Mouse (Mus musculus) layer of hippocampus, adult 9-11 months (tissue): ENCODE data around the gene Tmpo.
A peak's percentile ranks its signal among the peaks of the same experiment; 100 is the strongest.

ENCODE experiments used
- DNase-seq: peaks from one replicate; pipeline ENCODE4 v3.0.0; 2022

Gene Tmpo

GRCm38 (mm10) chr10:91180761-91181460, at the start of gene Tmpo:
TSS of gene Tmpo (minus strand) at chr10:91181315.
- no peak for DNase-seq

- no peak for DNase-seq
Observed at GRCm38 (mm10) chr10:91230400-91230799, 49.3 kb upstream of the Tmpo start.

DNA sequence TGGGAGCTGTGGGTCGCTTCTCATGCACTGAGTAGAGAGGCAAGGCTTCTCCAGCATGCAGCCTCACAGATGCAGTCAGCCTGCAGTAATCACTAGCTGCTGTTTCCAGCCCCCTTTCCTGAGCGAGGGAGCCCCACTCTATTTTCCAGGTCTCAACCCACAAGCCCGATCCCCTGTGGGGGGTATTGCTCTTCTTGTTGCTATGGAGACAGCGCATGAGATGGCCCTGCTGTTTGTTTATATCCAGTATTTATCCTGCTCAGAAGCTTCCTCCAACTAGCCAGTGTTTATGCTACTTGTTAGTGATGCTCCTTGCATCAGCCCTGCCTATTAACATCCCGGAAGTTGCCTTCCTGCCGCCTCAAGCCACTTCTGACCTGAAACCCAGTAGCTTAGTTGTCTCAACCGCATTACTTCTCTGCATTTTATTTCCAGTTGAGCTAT, 48.4 kb upstream of the Tmpo start:
- no peak for DNase-seq

DNA sequence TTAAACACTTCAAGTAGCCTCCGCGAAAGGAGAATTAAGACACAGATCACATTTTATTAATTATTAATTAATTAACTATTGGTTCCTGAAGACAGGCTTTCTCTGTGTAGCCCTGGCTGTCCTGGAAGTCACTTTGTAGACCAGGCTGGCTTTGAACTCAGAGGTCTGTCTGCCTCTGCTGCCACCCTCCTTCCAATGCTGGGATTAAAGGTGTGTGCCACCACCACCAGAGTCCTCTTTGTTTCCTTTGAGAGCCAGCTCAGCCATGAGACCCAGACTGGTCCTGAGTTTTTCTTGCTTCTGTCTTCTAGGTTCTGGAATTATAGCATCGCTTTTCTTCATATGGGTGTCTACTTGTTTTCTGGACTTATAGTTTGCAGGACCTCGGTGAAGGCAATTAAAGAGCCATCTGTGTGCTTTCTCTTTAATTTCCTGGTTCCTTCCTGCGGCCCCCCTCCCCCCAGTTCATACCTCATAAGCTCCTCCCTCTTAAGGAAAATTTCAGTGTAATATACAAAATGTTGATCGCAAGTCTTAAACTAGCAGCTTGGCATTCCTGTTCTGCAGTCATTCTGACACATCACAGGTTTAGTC, 47.9 kb upstream of the Tmpo start:
- DNase-seq, result no peak

DNA sequence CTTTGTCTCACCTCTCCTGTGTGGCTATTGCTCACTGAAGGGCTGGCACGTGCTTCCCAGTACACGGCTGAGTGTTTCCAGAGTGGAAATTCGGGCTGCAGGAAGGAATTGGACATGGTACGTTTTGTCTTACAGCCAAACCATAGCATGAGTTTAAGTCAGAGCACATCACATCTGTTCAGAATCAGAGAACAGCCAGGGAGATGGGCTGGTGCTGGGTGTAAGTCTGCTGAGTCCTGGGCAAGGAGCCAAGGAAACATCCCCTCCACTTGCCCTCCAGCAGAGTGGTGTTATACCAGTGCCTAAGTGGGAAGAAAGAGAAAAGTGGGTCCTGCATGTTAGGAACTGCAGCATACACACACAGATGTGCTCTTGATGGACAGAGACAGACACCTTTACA, 45.9 kb upstream of the Tmpo start:
- no peak for DNase-seq

DNA sequence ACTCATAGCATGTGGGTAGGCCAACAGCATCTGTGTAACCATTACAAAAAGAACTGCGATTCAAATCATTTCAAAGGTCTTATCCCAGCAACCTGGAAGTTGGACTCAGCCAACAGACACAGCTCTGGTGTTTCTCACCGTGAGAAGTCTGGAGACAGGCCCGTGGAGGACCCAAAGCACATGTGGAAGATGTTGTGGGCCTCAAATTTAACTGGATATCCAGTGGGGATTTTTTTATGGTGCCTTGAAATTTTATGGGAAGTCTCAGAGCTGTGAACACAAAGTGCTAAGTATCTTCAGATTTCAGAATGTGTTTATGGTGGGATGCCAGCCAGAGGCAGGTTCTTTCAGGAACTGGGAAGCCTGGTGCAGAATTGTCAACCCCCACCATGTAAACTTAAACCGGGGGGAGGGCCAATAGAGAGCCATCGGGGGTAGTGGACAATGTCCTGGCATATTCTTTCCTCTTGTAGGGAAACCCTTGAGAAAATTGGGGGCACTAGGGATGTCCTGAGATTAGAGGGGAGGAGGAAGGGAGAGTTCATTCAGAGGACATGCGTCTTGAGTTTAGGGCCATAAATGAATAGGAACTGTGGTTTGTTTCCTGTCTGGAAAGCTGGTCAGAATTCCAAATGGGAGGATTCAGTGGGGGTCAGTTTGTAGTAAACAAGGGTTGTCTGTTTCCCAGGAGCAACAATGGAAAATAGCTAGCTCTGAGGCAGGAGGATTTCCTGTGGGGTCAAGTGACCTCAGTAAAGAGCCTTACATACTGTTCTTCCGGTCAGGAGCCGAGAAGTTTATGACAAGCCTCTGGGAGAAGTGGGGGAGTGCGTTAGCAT, 41.5 kb upstream of the Tmpo start:
- DNase-seq, result no peak

- no peak for DNase-seq
Observed at GRCm38 (mm10) chr10:91208899-91209667, 28.0 kb upstream of the Tmpo start.

- no peak for DNase-seq
Observed at GRCm38 (mm10) chr10:91208461-91208860, 27.3 kb upstream of the Tmpo start.

GRCm38 (mm10) chr10:91207275-91207674, 26.2 kb upstream of the Tmpo start:
- no peak for DNase-seq

- DNase-seq, result no peak
Observed at GRCm38 (mm10) chr10:91205632-91206031, 24.5 kb upstream of the Tmpo start.

DNA sequence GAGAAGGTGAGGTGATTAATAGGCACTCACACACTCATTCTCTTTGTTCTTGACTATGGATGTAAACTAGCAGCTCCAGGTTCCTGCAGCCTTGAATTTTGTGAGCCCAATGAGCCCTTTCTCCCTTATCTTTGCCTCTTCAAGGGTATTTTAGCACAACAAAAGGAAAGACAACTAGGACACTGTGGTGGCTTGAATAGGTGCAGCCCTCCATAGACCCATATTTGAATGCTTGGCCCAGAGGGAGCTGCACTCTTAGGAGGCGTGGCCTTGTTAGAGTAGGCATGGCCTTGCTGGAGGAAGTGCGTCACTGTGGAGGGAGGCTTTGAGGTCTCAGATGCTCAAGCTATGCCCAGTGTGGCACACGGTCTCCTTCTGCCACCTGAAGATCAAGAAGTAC, 19.5 kb upstream of the Tmpo start:
- DNase-seq, result no peak

DNA sequence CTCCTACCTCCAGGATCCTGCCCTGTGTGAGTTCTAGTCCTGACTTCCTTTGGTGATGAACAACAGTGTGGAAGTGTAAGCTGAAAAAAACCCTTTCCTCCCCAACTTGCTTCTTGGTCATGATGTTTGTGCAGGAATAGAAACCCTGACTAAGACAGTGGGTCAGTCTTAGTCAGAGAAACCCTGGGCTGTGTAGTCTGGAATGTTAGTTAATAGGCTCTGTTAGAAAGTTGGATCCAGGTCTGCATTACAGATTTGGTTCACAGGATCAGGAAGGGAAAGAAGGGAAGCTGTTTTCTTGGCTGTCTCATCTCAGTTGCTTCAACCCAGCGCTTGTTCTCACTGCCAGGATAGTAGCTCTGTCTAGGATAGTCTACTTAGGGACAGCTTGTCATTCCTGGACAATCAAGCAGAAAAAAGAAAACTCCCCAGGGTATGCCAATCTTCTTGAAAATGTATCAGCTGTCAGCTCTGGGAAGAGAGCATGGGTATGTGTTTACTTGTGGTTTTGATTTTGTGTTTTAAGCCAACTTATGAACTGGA, 18.2 kb upstream of the Tmpo start:
- no peak for DNase-seq

DNA sequence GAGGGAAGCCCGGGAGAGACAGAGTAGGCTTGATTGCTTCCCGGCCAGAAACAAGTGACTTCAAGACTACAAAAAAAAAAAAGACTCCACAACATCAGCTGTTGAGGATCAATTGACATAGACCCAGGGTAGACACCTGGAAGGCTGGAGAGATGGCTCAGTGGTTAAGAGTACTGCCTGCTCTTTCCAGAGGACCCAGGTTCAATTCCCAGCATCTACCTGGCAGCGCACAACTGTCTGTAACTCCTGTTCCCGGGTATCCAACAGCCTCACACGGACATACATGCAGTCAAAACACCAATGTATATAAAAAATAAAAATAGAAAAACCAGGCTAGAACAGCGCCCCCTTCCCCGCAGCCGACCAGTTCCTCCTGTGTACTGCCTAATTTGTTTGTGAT, 16.6 kb upstream of the Tmpo start:
- DNase-seq, result no peak

DNA sequence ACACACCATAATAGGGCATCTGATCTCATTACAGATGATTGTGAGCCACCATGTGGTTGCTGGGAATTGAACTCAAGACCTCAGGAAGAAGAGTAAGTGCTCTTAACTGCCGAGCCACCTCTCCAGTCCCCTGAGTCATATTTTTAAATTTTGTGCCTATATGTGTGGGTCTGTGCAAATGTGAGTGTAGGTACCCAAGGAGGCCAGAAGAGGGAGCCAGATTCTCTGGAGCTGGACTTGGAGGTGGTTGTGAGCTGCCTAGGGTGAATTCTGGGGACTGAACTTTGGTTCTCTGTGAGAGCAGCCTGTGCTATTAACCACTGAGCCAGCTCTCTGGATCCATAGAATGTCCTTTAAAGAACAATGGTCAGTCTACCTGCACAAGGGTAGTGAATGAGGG, 15.7 kb upstream of the Tmpo start:
- no peak for DNase-seq

DNA sequence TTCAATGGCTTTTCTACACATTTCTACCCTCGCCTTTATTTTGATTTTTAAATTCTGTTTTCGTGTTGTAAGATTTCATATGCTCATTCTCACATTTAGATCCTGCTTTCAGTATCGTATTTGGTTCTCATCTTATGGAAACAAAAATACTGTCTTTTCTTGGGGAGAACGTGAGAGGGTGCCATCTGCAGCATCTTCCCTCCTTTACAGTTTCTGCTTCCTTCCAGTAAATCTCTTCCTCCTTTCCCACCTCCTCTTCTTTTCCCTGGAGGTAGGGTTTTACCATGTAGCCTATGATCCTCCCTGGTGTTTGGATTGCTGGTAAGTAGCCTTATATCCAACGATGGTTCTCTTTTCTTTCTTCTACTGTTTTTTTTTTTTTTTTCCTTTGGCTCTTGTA, 14.6 kb upstream of the Tmpo start:
- no peak for DNase-seq

GRCm38 (mm10) chr10:91195091-91195490, 14.0 kb upstream of the Tmpo start:
- DNase-seq, result no peak

- peak; percentile 88 for DNase-seq
Observed at GRCm38 (mm10) chr10:91191851-91192250, 10.7 kb upstream of the Tmpo start.

GRCm38 (mm10) chr10:91189476-91189875, 8.4 kb upstream of the Tmpo start:
- DNase-seq, result no peak

DNA sequence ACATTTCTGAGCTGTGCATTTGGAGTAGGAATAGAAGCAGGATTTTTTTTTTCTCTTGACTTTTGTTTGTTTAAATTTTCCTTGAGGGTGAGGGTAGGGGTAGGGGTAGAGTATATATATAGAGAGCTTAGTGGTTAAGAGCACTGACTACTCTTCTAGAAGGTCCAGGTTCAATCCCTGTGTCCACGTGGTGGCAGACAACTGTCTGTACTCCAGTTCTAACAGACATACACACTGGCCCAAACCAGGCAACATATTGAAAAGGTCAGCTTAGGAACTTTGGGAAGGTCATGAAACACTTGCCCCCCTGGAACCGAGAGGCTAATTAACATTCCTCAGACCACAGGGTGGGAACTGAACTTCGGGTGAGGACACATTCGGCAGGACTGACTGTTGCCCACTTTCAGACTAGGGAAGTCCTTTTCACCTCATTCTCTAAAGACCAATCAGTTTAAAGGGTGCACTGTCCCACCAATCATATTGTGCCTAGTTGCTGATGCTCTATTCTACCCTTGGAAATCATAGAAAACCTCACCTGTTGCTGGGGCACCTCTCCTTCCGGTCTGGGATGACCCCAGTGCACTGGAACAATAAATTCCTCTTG, 7.7 kb upstream of the Tmpo start:
- DNase-seq, result no peak

GRCm38 (mm10) chr10:91187872-91188271, 6.8 kb upstream of the Tmpo start:
- DNase-seq, result peak; percentile 83

DNA sequence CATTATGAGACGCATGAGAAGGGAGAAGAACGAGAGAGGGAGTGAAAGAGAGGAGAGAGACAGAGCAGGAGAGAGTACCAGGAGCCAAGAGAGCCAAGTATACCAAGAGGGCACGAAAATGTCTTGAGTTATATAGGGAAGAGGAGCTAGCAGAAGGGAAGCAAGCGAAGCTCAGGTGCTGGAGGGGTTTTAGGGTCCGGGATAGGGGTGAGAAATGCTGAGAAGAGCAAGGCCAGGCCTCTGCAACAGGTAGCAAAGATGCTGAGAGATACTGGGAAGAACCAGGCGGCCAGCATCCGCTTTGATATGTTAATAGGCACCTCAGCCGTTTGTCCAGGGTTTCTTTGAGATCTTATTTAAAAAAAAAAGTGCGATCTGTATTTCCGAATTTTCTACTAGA, 6.2 kb upstream of the Tmpo start:
- no peak for DNase-seq

DNA sequence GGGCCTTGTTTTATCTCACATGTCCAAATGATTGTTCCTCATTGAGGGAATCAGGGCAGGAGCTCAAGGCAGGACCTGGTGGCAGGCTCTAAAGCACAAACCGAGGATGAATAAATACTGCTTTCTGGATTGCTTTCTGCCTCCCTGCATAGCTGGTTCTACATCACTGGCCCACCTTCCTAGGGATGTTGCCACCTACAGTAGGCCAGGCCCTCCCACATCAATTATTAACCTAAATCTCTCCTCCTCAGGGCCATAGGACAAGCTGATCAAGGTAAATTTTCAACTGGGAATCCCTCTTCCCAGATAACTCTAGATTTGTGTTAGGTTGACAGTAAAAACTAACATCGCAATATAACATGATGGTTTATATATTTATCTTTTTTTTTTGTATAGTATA, 4.6 kb upstream of the Tmpo start:
- DNase-seq, result no peak
